Mouse (Mus musculus) liver, embryonic 15.5 days (tissue): ENCODE measurements around the gene Tada2b. TPM values are rescaled to one million over a fixed set of nuclear protein-coding genes. Genes with fewer than 3 reads are reported as not detected.

Experiments
- ATAC-seq: fragments of 200-750 bp; cut with Nextera tagmentation; 2 replicates; pipeline ENCODE4 v1.8.0; 2017; ENCODE audit warnings: moderate number of reproducible peaks, mild to moderate bottlenecking, moderate library complexity; ENCODE audit not compliant: insufficient read depth
- H3K27ac ChIP-seq: fragments of 300-500 bp; sonication (generic); replicated peaks from 2 replicates; pipeline ENCODE4 v1.5.1; 2015; ENCODE audit warnings: mild to moderate bottlenecking, inconsistent platforms
- H3K27me3 ChIP-seq: fragments of 300-500 bp; sonication (generic); 2 replicates; pipeline ENCODE4 v1.6.1; 2015; ENCODE audit warnings: mild to moderate bottlenecking, inconsistent platforms
- H3K36me3 ChIP-seq: fragments of 300-500 bp; sonication (generic); replicated peaks from 2 replicates; pipeline ENCODE4 v1.6.1; 2015; ENCODE audit warnings: moderate library complexity, mild to moderate bottlenecking, inconsistent platforms
- H3K4me1 ChIP-seq: fragments of 300-500 bp; sonication (generic); replicated peaks from 2 replicates; pipeline ENCODE4 v1.6.1; 2015; ENCODE audit warnings: inconsistent platforms
- H3K4me2 ChIP-seq: fragments of 300-500 bp; sonication (generic); 2 replicates; pipeline ENCODE4 v1.6.1; 2015; ENCODE audit warnings: moderate library complexity, mild to moderate bottlenecking, inconsistent platforms
- H3K4me3 ChIP-seq: fragments of 300-500 bp; sonication (generic); replicated peaks from 2 replicates; pipeline ENCODE4 v1.5.1; 2015; ENCODE audit warnings: mild to moderate bottlenecking, inconsistent platforms
- H3K9ac ChIP-seq: fragments of 300-500 bp; sonication (generic); 2 replicates; pipeline ENCODE4 v1.6.1; 2015; ENCODE audit warnings: moderate library complexity, mild to moderate bottlenecking, inconsistent platforms
- H3K9me3 ChIP-seq: fragments of 300-500 bp; sonication (generic); replicated peaks from 2 replicates; pipeline ENCODE4 v1.6.1; 2016; ENCODE audit warnings: inconsistent platforms
- WGBS: fragments of 180-500 bp; shearing (Covaris S2); methylation state at CpG from one replicate; pipeline ENCODE4 v1.1.7; 2015; ENCODE audit warnings: mixed read lengths; ENCODE audit not compliant: insufficient replicate concordance; 5-methylcytosine and 5-hydroxymethylcytosine counted together
- polyA plus RNA-seq: library from polyadenylated mRNA; unstranded; fragments of >200 nt; fragmentation: Nextera tagmentation; extraction: Ambion mirVana; gene quantifications from 2 replicates; pipeline ENCODE4 v1.2.1, GENCODE M21; 2015

Tada2b gene
- 0.74 and 1.1 TPM in 2 replicates for polyA plus RNA-seq

DNA sequence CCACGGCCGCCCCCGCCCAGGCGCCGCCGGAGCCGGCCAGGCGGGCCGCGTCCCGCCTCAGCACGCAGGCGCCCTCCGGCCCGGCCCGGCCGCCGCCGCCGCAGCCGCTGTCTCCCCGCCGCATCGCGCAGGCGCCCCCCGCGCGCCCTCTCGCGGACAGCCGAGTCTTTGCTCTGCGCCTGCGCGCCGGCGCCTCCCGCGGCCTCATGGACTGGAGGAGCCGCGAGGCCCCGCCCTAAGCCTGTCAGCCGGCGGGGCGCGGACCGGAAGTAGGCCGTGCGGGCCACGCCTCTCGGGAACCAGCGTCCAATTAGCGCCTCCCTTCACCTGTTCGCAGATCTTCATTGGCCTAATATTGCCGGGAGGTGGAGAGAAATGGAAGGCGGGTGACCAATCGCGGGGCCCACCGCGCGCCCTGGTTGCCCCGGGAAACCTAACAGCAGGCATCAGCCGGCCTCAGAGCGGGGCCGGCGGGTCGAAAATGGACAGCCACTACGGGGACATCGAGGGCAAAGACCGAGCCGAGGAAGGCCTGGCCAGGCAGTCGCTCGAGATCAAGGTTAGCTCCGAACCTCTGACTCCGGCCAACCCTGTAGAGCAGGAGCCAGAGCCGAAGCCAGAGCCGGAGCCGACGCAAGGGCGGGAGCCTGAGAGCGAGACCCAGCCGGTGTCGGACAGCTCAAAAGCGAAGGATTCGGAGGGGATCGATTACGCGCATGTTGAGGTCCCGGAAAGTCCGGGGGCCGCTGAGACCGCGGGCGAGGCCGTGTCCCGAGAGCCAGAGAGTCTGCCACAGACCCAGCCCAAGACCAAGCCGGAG is at the start of gene Tada2b, which contains the start of gene Ccdc96:
TSS of gene Tada2b (minus strand) at position 115 of the 820 bp plus-strand sequence.
TSS of gene Ccdc96 (plus strand) at position 418 of the 820 bp plus-strand sequence.
- H3K4me2 ChIP-seq = peak within 1 kb of the TSS; percentile 100
- peaks cover 54% of the 10 kb centered on the region for H3K4me1 ChIP-seq
- no peaks in the 10 kb centered on the region for H3K9me3 ChIP-seq
- H3K27me3 ChIP-seq = peaks cover 35% of the 10 kb centered on the region
- peak within 1 kb of the TSS; percentile 98 for H3K9ac ChIP-seq
- WGBS = under 1% methylated on average over 96 of the region's 97 CpGs
- H3K4me3 ChIP-seq = peak within 1 kb of the TSS; percentile 93
- ATAC-seq = peak; percentile 97
- H3K27ac ChIP-seq = peak within 1 kb of the TSS; percentile 84
- no peaks in the 10 kb centered on the region for H3K36me3 ChIP-seq

- Histone ChIP-seq H3K9ac (peak overlapping the region; percentile 76), H3K4me1 (peaks cover 64% of the 10 kb centered on the region), H3K4me2 (peak overlapping the region; percentile 93), H3K27me3 (no peaks in the 10 kb centered on the region), H3K36me3 (no peaks in the 10 kb centered on the region), H3K9me3 (no peaks in the 10 kb centered on the region), H3K4me3 (peak overlapping the region; percentile 71), H3K27ac (peak overlapping the region; percentile 60)
- peak; percentile 95 for ATAC-seq
- under 1% methylated on average over 28 of the region's 28 CpGs for WGBS
Measured at GRCm38 (mm10) chr5:36530129-36530751, 46.2 kb upstream of the Tada2b start.

DNA sequence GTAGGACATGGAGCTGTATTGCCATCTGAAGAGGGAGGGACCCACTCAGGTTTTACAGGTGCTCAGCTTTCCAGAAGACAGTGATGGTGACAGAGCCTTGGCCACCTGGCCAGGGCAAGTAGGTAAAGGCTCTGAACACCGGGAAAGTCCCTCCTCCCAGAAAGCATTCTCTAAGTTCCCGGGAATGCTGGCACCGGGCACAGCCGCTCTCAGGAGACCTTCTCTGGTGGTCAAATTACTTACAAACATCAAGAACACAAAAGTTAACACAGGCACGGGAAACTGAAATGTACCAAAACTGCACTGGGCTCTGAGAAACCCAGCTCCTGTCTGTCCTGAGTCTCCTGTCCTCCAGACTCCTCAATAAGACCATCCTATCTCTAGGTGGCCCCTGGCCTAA is 45.6 kb upstream of the Tada2b start:
- Histone ChIP-seq H3K4me3 (peak overlapping the region; percentile 71), H3K36me3 (no peaks in the 10 kb centered on the region), H3K4me2 (peak overlapping the region; percentile 93), H3K27ac (peak overlapping the region; percentile 60), H3K9ac (peak overlapping the region; percentile 76), H3K4me1 (peaks cover 61% of the 10 kb centered on the region), H3K9me3 (no peaks in the 10 kb centered on the region), H3K27me3 (no peaks in the 10 kb centered on the region)
- no peak for ATAC-seq
- 21% methylated on average over 5 of the region's 5 CpGs for WGBS

GRCm38 (mm10) chr5:36526921-36527320 is 42.8 kb upstream of the Tada2b start:
- no peak for ATAC-seq
- Histone ChIP-seq H3K27ac (no peak overlapping the region), H3K9ac (no peak overlapping the region), H3K9me3 (no peaks in the 10 kb centered on the region), H3K4me2 (no peak overlapping the region), H3K4me1 (peaks cover 53% of the 10 kb centered on the region), H3K4me3 (no peak overlapping the region), H3K27me3 (no peaks in the 10 kb centered on the region), H3K36me3 (peaks cover 9% of the 10 kb centered on the region; the same call in 1 of the 2 replicates)
- WGBS = 75% methylated on average over 2 of the region's 2 CpGs

DNA sequence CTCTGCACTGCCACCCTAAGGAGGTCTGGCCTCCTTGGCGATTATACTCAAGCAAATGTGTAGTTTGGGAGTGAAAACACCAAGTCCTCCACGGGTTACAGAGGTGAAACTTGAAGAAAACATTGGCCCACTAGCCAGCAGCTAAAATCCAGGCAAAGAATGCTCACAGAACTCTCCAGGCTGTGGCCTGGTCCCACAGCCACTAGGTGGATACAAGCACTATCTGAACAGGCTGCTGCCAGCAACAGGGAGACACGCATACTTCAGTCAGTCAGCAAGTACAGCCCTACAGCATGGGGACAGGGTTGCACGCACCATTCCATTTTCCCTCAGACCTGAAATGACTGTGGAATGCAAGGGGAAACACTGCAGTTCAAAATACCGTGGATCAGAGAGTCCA is 42.2 kb upstream of the Tada2b start:
- ATAC-seq = no peak
- Histone ChIP-seq H3K4me1 (peaks cover 49% of the 10 kb centered on the region), H3K36me3 (peaks cover 10% of the 10 kb centered on the region; the same call in 1 of the 2 replicates)

DNA sequence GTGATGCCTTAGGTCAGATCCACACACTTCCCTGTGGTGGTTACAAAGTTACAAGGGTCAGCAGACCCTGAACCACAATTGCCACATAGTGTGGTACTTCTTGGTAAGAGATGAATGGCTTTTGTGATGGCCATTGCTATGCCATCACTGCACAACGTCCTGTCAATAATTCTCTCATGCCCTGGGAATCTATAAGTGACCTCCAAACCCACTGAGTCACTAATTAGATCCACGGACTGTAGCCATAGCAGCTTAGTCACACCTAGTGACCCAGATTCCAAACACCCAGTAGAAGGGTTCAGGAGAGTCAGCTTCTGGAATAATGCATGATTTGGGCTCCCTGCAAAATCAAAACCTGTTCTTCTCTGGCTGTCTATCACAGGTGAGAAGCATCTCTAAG is 41.1 kb upstream of the Tada2b start:
- H3K9me3 ChIP-seq = no peaks in the 10 kb centered on the region
- no peaks in the 10 kb centered on the region for H3K27me3 ChIP-seq
- H3K9ac ChIP-seq = no peak overlapping the region
- H3K36me3 ChIP-seq = peaks cover 11% of the 10 kb centered on the region; the same call in 1 of the 2 replicates
- H3K27ac ChIP-seq = no peak overlapping the region
- no peak overlapping the region for H3K4me3 ChIP-seq
- peaks cover 38% of the 10 kb centered on the region for H3K4me1 ChIP-seq
- H3K4me2 ChIP-seq = no peak overlapping the region
- 49% methylated on average over 2 of the region's 2 CpGs for WGBS
- no peak for ATAC-seq

More for the DNA sequence above, 42.2 kb upstream of the Tada2b start:
- Histone ChIP-seq H3K27ac (no peak overlapping the region), H3K9me3 (no peaks in the 10 kb centered on the region), H3K27me3 (no peaks in the 10 kb centered on the region), H3K9ac (no peak overlapping the region), H3K4me2 (no peak overlapping the region), H3K4me3 (no peak overlapping the region)
- 63% methylated on average over 5 of the region's 5 CpGs for WGBS

- Histone ChIP-seq H3K9ac (no peak overlapping the region), H3K27me3 (no peaks in the 10 kb centered on the region), H3K4me2 (no peak overlapping the region), H3K9me3 (no peaks in the 10 kb centered on the region), H3K36me3 (peaks cover 30% of the 10 kb centered on the region), H3K4me3 (no peak overlapping the region), H3K4me1 (peaks cover 20% of the 10 kb centered on the region; the same call in 1 of the 2 replicates), H3K27ac (no peak overlapping the region)
- WGBS = 36% methylated on average over 5 of the region's 5 CpGs
- no peak; the same call in 1 of the 2 replicates for ATAC-seq
Measured at GRCm38 (mm10) chr5:36523219-36523703, 39.2 kb upstream of the Tada2b start.

DNA sequence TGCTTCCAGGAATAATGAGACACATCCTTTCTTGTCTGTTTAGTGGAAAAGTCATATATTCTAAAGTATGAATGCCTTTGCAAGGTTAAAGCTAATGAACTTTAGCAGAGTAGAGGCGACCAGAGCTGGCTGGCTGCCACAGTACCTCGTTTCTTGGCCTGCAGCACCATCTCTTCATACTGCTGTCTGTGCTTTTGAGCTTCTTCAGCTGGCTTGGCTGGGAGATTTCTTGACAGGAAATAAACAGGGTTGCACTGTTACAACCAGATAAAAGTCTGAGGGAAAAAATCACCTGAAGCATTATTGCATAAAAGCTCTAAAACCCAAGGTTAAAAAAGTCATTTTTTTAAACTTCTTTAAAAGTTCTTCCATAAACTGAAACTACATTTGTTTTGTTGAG is 38.7 kb upstream of the Tada2b start:
- no peak for ATAC-seq
- Histone ChIP-seq H3K9me3 (no peaks in the 10 kb centered on the region), H3K4me3 (no peak overlapping the region), H3K4me1 (peaks cover 18% of the 10 kb centered on the region; the same call in 1 of the 2 replicates), H3K9ac (no peak overlapping the region), H3K27ac (no peak overlapping the region), H3K27me3 (no peaks in the 10 kb centered on the region), H3K4me2 (no peak overlapping the region), H3K36me3 (peaks cover 34% of the 10 kb centered on the region)
- 34% methylated on average over 2 of the region's 2 CpGs for WGBS

GRCm38 (mm10) chr5:36519751-36520150 is 35.7 kb upstream of the Tada2b start:
- WGBS = 72% methylated on average over 3 of the region's 3 CpGs
- H3K4me3 ChIP-seq = no peak overlapping the region
- no peak for ATAC-seq
- H3K9ac ChIP-seq = no peak overlapping the region
- H3K4me2 ChIP-seq = no peak overlapping the region
- no peaks in the 10 kb centered on the region for H3K27me3 ChIP-seq
- H3K4me1 ChIP-seq = peaks cover 8% of the 10 kb centered on the region; the same call in 1 of the 2 replicates
- H3K9me3 ChIP-seq = no peaks in the 10 kb centered on the region
- H3K27ac ChIP-seq = no peak overlapping the region
- peaks cover 41% of the 10 kb centered on the region for H3K36me3 ChIP-seq

- H3K27me3 ChIP-seq = no peaks in the 10 kb centered on the region
- WGBS = 72% methylated on average over 3 of the region's 3 CpGs
Measured at GRCm38 (mm10) chr5:36517596-36517995, 33.5 kb upstream of the Tada2b start.

DNA sequence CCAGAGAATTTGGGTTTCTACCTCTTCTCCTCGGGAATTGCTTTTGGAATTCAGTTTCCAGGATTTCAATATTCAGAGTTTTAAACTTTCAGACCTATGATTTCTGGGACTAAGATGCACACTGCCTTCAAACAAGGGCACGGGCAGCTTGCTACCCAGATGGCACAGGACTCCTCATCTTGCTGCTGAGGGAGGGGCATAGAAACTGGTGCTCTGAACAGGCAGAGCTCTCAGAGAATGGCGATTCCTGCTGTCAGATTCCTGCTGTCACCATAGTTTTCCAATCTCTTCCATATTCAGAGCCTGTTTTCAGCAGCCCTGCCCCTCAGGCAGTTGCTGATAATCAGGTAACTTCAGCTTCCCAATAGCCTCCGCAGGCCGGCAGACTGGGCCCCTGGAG is 31.5 kb upstream of the Tada2b start:
- WGBS = 65% methylated on average over 5 of the region's 5 CpGs
- Histone ChIP-seq H3K27ac (no peak overlapping the region), H3K9ac (no peak overlapping the region), H3K4me2 (no peak overlapping the region), H3K9me3 (no peaks in the 10 kb centered on the region), H3K4me3 (no peak overlapping the region), H3K27me3 (no peaks in the 10 kb centered on the region), H3K4me1 (no peaks in the 10 kb centered on the region), H3K36me3 (peaks cover 55% of the 10 kb centered on the region)
- ATAC-seq = no peak

More at GRCm38 (mm10) chr5:36517596-36517995, 33.5 kb upstream of the Tada2b start:
- Histone ChIP-seq H3K27ac (no peak overlapping the region), H3K36me3 (peaks cover 53% of the 10 kb centered on the region), H3K4me3 (no peak overlapping the region), H3K4me2 (no peak overlapping the region), H3K9ac (no peak overlapping the region), H3K9me3 (no peaks in the 10 kb centered on the region), H3K4me1 (no peaks in the 10 kb centered on the region)
- no peak for ATAC-seq
